Mouse (Mus musculus): Measurements from ENCODE around the gene Nsun2. TPM values are rescaled to one million over a fixed set of nuclear protein-coding genes. Genes with fewer than 3 reads are reported as not detected.

Gene Nsun2
- total RNA-seq, 1 experiment from 2014 or later, result 206 TPM

DNA sequence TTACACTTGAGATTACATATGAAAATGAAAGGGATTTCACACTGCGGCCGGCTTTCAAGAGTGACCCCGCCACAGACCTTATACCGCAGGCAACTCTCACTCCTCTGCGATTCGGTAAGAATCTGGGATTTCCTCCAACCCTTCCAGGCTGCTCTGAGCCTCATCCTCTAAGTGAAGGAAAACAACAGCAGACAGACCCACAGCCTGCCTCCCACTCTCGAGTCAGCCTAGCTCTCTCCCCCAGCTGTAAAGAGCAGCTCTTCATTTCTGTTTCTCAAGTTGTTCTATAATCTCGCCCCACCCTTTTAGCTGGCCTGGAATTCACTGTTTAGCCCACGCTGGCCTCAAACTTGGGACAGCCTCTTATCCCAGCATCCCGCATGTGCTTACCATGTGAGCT, 8.2 kb downstream of the Nsun2 start:
- ATAC-seq (replicated peaks in 1 of 2; ENCODE audit: insufficient read depth in 1 of 2, low FRiP score in 2 of 2, low TSS enrichment in 1 of 2, low read depth in 1 of 2, poor library complexity in 2 of 2, severe bottlenecking in 2 of 2), result no peak

DNA sequence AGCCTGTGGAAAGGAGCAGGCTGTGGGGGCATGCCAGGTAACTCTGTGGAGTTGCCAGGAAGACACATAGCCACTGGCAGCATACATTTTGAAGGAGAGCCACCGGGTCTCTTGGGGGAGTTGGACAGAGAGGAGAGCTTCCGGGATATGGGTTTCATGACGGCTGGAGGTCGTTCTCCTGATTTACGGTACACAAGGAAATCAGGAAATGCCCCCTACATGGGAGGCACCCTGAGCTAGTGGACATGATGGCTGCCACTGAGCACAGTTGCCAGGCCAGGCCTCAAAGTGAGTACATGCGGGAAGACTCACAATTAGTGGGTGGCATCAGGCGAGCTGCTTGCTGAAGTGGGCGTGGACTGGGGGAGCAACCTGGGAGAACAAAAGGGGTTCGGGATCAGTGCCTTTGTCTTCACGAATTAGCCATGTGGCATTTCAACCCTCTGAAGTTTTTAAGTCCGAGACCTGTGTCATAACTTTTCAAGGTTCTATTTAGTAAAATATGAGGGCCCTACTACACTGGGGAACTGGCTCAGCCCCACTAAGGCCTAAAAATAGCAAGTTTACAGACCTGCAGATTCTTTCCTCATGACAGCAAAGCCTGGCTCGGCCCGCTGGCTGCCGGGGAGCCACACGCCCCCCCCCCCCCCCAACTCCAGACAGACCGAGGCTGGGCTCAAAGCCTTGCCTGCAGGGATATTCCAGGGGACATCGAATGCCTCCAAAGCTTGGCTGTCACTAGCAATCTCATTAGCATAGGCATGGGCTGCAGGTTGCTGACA, 9.2 kb downstream of the Nsun2 start:
- ATAC-seq (replicated peaks in 1 of 2; ENCODE audit: insufficient read depth in 1 of 2, low FRiP score in 2 of 2, low TSS enrichment in 1 of 2, low read depth in 1 of 2, poor library complexity in 2 of 2, severe bottlenecking in 2 of 2), result no peak

DNA sequence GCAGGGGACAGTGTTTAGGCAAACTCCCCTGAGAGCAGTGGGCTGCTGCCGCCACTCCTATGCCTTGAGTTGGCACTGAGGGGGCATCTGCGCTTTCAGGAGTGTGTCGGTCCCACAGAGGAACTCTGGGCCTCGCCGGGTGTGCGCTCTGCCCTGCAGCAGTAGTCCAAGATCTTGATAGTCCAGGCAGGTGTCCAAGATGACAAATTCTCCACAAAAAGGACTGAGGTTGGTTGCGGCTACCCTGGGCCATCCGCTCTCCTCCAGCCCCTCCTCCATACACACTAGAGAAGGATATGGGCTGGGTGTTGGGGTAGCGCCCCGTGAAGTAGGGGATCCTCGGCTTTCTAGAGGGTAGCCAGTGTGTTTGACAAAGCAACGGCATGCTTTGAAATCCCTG, 10.0 kb downstream of the Nsun2 start:
- ATAC-seq (replicated peaks in 1 of 2; ENCODE audit: insufficient read depth in 1 of 2, low FRiP score in 2 of 2, low TSS enrichment in 1 of 2, low read depth in 1 of 2, poor library complexity in 2 of 2, severe bottlenecking in 2 of 2), result no peak

DNA sequence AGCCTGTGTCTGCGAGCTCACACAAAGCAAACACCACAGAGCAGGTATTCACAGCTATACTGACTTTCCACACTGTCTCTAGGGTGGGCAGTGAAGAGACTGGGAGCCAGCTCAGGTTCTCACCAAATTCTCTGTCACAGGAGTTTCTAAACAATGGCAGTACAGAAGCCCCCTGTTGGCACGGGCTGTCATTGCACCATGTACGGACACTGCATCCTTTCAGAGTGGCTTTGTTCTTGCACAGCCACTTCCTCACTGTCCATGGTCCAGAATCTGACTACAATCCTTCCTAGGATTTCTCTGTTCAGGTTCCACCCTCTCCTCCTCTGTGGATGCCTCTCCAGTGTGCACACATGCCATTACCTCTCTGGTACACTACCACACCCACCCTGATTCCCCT, 11.5 kb downstream of the Nsun2 start:
- peak; percentile 77 to 79 for ATAC-seq (replicated peaks in 1 of 2; ENCODE audit: insufficient read depth in 1 of 2, low FRiP score in 2 of 2, low TSS enrichment in 1 of 2, low read depth in 1 of 2, poor library complexity in 2 of 2, severe bottlenecking in 2 of 2)

DNA sequence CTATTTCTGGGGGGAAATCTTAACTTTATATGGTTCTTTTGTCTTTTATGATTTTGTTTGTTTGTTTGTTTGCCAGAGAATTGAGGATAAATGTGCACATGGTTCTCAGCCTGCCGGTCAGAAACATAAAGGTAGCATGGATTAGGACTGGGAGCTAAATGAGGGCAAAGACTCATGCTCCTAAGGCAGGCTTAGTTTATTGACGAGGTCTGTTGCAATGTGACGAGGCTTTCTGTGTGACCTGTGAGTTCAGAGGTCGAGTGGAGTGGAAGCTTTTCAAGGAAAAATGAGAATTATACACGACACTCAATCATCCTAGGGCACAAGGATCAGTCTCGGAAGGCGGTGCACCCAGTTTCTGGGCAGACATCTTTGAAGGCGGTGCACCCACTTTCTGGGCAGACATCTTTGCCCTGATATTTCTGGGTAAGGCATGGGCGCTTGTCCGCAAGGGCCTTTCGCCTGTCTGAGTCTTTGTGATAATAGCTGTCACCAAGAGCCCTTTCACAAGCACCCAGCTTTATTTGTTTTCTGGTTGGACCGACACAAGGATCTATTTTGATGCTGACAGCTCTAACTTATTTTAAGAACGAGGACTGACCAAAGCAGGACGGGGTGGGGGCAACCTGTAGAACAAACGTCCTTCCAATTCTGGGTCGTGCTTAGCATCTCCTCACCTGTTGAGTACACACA, 14.1 kb downstream of the Nsun2 start:
- ATAC-seq (replicated peaks in 1 of 2; ENCODE audit: insufficient read depth in 1 of 2, low FRiP score in 2 of 2, low TSS enrichment in 1 of 2, low read depth in 1 of 2, poor library complexity in 2 of 2, severe bottlenecking in 2 of 2), result no peak

DNA sequence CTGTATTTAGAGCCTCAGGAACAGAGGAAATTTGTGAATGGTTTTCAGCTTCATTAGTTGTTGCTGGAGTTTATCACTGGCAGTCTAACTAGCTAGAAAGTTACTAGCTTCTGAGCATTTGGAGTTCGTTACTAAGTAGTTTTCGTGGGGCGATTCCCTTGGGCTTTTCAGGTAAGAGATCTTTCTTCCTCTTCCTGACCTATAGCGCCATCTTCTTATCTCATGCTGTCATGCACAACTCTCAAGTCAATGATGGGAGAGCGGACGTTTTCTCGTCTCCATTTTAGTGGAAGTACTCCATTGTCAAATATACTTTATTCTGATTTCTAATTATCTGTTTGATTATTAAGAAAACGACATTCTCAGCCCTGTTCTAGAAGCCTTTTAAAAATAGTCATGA, 16.4 kb downstream of the Nsun2 start:
- ATAC-seq (replicated peaks in 1 of 2; ENCODE audit: insufficient read depth in 1 of 2, low FRiP score in 2 of 2, low TSS enrichment in 1 of 2, low read depth in 1 of 2, poor library complexity in 2 of 2, severe bottlenecking in 2 of 2), result no peak

DNA sequence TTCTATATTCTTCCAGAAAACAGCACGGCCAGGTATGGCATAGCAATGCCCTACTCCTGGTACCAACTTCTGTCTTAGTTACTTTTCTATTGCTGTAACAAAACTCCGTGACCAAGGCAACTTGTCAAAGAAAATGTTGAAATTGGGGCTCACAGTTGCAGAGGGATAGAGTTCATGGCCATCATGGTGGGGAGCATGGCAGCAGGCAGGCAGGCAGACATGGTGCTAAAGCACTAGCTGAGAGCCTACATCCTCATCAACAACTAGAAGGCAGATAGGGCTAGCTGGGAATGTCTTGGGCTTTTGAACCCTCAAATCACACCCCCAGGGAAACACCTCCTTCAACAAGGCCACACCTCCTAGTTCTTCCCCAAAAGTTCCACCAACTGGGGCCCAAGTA, 17.3 kb downstream of the Nsun2 start:
- ATAC-seq (replicated peaks in 1 of 2; ENCODE audit: insufficient read depth in 1 of 2, low FRiP score in 2 of 2, low TSS enrichment in 1 of 2, low read depth in 1 of 2, poor library complexity in 2 of 2, severe bottlenecking in 2 of 2), result no peak

DNA sequence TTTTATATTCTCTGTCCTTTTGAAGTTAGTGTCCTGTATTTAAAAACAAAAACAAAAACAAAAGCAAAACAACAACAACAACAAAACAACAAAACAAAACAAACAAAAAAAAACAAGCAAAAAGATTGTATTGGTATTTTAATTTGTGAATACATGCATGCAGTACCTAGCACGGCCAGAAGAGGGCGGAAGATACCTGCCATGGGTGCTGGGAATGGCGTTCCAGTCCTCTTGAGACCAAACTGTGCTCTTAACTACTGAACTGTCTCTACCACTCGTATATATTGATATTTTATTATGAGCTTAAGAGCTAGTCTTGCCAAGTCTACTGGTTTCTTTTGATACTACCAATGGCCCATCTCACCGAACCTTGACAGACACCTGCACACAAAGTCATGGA, 19.5 kb downstream of the Nsun2 start:
- peak; percentile 46 to 64; a peak in 2 of 4 replicates for ATAC-seq (replicated peaks in 1 of 2; ENCODE audit: insufficient read depth in 1 of 2, low FRiP score in 2 of 2, low TSS enrichment in 1 of 2, low read depth in 1 of 2, poor library complexity in 2 of 2, severe bottlenecking in 2 of 2)

DNA sequence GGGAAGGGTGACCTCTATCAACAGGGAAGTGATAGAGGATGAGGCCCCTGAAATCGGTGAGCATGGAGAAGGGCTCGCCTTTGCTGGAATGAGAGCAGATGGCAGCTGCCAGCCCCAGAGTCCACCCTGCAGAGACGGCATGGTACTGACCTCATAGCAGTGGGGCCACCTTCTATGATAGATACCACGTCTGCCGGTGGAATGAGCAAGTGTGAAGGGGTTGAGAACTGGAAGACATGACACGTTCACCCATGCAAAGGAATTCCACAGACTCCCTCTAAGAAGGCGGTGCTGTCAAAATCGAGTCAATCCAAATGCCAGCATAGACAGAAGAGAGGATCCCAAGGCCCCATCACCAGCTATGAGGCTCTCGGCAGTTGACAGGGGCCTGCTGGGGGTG, 20.7 kb downstream of the Nsun2 start:
- ATAC-seq (replicated peaks in 1 of 2; ENCODE audit: insufficient read depth in 1 of 2, low FRiP score in 2 of 2, low TSS enrichment in 1 of 2, low read depth in 1 of 2, poor library complexity in 2 of 2, severe bottlenecking in 2 of 2), result no peak

DNA sequence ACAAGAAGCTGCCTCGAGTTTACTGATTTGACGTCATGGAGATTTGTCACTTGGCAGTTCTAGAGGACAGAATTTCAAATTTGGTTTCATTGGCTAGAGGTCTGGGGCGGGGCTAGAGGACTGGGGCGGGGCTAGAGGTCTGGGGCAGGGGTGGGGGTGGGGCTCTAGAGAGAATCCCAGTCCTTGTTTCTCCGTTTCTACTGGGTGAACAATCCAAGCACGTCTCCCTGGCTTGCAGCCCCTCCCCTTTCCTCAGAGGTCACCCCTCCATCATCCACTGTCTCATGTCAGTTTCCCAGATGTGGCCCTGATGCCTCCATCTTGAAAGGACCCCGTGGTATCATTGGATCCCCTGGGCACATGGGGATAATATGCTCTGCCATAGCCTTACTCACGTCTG, 21.5 kb downstream of the Nsun2 start:
- ATAC-seq (replicated peaks in 1 of 2; ENCODE audit: insufficient read depth in 1 of 2, low FRiP score in 2 of 2, low TSS enrichment in 1 of 2, low read depth in 1 of 2, poor library complexity in 2 of 2, severe bottlenecking in 2 of 2), result no peak

DNA sequence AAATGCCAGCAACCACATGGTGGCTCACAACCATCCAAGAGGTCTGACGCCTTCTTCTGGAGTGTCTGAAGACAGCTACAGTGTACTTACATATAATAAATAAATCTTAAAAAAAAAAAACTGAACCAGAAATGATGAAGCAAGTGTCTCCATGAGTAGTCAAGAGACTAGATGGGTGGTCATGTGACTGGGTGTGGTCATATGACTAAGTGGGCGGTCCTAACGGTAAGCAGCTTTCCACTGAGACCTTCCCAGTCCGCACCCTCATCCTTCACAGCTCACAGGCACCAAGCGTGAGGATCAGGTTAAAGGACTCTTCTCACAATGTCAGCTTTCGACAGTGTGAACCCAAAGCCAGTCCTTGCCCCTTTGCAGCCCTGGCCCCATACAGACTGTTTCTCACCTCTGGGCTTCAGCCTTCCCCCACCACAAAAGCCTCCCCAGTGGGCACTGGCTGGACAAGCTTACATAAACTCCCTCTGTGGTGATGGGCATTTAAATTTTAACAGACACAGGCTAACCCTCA, 22.5 kb downstream of the Nsun2 start:
- ATAC-seq (replicated peaks in 1 of 2; ENCODE audit: insufficient read depth in 1 of 2, low FRiP score in 2 of 2, low TSS enrichment in 1 of 2, low read depth in 1 of 2, poor library complexity in 2 of 2, severe bottlenecking in 2 of 2), result no peak

DNA sequence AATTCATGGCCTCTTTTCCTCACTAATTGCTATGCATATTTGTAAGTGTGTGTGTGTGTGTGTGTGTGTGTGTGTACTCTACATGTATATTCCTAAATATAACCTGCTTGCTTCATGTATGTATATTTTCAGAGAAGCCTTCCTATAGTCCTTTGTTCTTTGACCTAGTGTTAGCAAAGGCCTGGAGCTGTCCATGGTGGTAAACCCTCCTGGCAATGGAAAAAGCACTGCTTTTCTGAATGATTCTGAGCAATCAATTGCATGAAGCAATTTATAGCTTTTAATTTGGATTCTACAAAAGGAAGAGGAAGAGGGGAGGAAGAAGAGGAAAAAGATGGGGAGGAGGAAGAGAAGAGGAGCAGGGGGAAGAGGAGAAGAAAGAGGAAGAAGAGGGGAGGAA, 23.2 kb downstream of the Nsun2 start:
- ATAC-seq (replicated peaks in 1 of 2; ENCODE audit: insufficient read depth in 1 of 2, low FRiP score in 2 of 2, low TSS enrichment in 1 of 2, low read depth in 1 of 2, poor library complexity in 2 of 2, severe bottlenecking in 2 of 2), result no peak

DNA sequence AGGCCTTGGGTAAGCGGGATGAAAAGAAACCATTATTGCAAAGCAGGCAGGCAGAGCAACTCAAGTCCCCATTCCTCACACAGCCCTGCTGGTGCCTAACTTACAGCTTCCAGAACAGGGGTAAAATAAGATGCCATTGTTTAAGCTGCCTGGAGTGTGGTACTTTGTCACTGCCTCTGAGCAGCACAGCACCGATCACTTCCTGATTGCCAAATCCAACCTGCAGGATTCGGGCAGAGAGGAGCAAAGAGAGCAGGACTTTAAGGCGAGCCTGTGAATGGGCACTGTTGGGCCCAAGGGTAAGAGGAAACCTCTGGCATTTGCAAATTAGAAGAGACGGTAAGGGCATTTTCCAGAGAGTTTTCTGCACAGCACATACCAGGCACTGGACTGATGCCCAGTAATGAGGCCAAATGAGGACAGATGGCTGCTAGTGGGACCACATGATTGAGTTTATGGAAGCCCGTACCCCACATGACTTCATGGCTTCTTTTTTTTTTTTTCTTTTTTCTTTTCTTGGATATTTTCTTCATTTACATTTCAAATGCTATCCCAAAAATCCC, 24.6 kb downstream of the Nsun2 start:
- ATAC-seq (replicated peaks in 1 of 2; ENCODE audit: insufficient read depth in 1 of 2, low FRiP score in 2 of 2, low TSS enrichment in 1 of 2, low read depth in 1 of 2, poor library complexity in 2 of 2, severe bottlenecking in 2 of 2), result no peak

DNA sequence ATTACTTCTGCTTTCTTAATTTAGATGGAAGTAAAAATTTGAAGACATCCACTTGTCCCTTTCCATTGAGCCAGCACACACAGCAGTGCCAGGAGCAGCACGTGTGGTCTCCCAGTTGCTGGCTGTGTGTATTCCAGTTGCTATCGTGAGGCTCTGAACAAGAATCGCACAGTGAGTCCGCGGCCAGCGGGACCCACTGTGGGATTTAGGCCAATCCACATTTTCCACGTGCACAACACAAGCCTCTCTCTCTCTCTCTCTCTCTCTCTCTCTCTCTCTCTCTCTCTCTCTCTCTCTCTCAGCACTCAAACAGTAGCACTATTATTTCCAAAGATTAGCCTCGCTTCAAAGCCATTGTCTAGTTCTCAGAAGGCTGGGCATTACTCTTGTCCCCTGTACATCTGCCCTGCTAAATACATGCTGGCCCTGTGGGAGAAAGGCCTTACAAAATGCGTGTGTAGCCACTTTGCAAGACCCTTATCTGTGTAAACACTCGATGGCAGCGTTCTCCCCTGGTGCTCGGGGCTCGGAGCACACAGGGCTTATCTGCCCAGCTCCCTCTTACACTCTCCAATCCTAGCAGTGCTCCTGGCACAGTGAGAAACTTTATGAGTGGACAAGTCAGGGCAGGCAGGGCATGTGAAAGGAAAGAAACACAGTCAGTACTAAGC, 25.9 kb downstream of the Nsun2 start:
- no peak for ATAC-seq (replicated peaks in 1 of 2; ENCODE audit: insufficient read depth in 1 of 2, low FRiP score in 2 of 2, low TSS enrichment in 1 of 2, low read depth in 1 of 2, poor library complexity in 2 of 2, severe bottlenecking in 2 of 2)

DNA sequence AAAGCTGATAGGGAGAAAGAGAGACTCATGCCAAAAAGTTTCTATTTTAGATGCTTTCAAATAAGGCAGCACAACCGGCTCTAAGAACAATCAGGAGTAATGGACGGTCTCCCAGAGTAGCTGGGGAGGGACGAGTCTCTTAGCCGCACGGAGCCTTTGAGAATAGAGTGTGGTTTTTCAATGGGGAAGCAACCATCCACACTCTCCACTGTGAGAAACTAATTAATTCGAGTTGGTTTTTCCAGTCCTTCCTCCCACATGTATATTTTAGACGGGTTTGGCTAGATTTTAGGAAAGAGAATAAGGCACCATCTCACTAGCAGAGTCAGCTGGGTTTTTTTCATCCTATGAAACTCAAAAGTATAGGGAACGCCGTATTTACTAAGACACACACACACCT, 28.5 kb downstream of the Nsun2 start:
- ATAC-seq (replicated peaks in 1 of 2; ENCODE audit: insufficient read depth in 1 of 2, low FRiP score in 2 of 2, low TSS enrichment in 1 of 2, low read depth in 1 of 2, poor library complexity in 2 of 2, severe bottlenecking in 2 of 2), result no peak

DNA sequence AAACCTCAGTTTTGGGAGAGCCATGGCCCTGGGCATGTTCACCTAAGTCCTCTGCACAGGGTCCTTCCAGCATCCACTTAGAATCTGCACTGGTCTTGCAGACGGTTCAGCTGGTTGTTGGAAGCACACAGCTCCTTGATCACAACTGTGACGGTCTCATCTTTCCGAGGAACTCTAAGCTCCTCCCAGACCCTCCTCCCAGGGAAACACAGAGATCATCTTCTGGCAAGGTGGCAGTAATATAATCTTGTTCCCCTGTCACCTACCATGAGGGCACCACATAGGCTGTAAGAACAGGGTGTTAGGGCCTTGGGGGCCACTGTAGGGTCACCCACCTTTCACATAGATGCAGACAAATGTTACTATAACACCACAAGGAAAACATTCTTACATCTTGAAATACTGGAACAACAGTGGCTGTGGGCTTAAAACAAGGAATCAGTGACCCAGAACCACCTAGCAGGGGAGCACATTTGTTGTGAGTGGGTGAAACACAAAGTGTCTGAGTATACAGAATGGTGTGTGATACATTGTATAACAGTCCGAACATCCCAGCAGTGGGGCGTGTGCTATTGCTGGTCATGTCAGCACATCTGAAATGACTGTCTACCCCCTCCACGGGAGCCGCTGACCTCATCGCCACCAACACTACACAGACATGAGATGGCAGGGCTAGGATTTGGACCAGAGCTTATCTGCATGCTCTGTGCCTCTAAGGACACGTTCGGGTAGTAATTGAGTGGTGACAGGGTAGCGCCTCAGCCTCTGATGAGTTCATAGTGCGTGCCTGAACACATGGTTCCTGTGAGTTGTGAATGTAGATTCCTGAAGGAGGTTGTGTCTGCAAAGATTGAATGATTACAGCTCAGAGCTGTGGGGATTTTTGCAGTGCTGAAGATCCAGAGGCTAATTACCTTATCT, 29.4 kb downstream of the Nsun2 start:
- ATAC-seq (replicated peaks in 1 of 2; ENCODE audit: insufficient read depth in 1 of 2, low FRiP score in 2 of 2, low TSS enrichment in 1 of 2, low read depth in 1 of 2, poor library complexity in 2 of 2, severe bottlenecking in 2 of 2), result no peak

DNA sequence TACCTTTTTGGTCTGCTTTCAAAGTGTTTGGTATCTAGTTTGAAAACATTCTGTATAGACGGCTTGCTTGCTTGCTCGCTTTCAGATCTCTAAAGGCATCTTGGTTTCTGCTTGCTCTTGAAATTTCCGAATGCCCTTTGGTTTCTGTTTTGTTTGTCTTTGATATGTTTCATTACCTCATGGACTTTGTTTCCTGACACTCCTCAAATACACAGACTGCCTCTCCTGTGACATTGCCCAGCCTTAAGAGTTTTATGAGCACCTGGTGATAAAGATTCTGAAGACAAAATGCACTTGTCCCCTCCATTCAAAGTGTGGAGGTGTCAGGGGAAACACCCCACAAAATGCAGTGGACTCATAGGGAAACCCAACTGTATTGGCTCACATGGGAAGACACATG, 30.4 kb downstream of the Nsun2 start:
- no peak for ATAC-seq (replicated peaks in 1 of 2; ENCODE audit: insufficient read depth in 1 of 2, low FRiP score in 2 of 2, low TSS enrichment in 1 of 2, low read depth in 1 of 2, poor library complexity in 2 of 2, severe bottlenecking in 2 of 2)

Data from hematopoietic stem cell, adult 5-6 weeks (primary cell).